Mouse (Mus musculus) layer of hippocampus, adult 2 months (tissue): ENCODE measurements around the gene Fdxacb1. TPM values are rescaled to one million over a fixed set of nuclear protein-coding genes. Genes with fewer than 3 reads are reported as not detected.

Experiments used
- DNase-seq, 2 experiments: peaks; one replicate each; pipeline ENCODE4 v3.0.0; 2022; ENCODE audit warnings: low spot score in 2 of 2
- H3K27ac ChIP-seq: fragments of 200-600 bp; 2 replicates; pipeline ENCODE4 v1.8.1; 2022
- H3K4me3 ChIP-seq: fragments of 200-600 bp; 2 replicates; pipeline ENCODE4 v1.8.1; 2022; ENCODE audit warnings: mild to moderate bottlenecking
- CTCF ChIP-seq: fragments of 200-600 bp; conservative IDR thresholded peaks from 2 replicates; pipeline ENCODE4 v1.8.1; 2022; ENCODE audit warnings: antibody characterized with exemption, mild to moderate bottlenecking, moderate library complexity
- total RNA-seq, 2 experiments: library from RNA; stranded (reverse); gene quantifications; 2 replicates each; pipeline ENCODE4 v1.2.3; 2021

Gene Fdxacb1
- total RNA-seq, 2 experiments from 2014 or later: 5.5 to 6.3 TPM

- no peak overlapping the region for H3K4me3 ChIP-seq
- no peak for DNase-seq
- H3K27ac ChIP-seq: no peak overlapping the region
- TF ChIP-seq CTCF: no peak
These were observed 35.5 kb upstream of the Fdxacb1 start for GRCm38 (mm10) chr9:50732560-50732959.

- TF ChIP-seq CTCF: peak; percentile 91
- peak in 1 of 2 experiments; percentile 68 for DNase-seq
- H3K27ac ChIP-seq: no peak overlapping the region
- H3K4me3 ChIP-seq: peak overlapping the region; percentile 8
These were observed 33.0 kb upstream of the Fdxacb1 start for GRCm38 (mm10) chr9:50734989-50735388.

GRCm38 (mm10) chr9:50738914-50739870 is 28.8 kb upstream of the Fdxacb1 start, which contains the start of gene Dixdc1:
Dixdc1 (minus strand) TSS chr9:50739517.
- TF ChIP-seq CTCF: no peak
- peak within 1 kb of the TSS; percentile 71 for H3K27ac ChIP-seq
- peak within 1 kb of the TSS; percentile 60 for H3K4me3 ChIP-seq
- DNase-seq: peak; percentile 91 to 93

GRCm38 (mm10) chr9:50740867-50741784 is 26.9 kb upstream of the Fdxacb1 start:
- no peak for TF ChIP-seq CTCF
- no peak overlapping the region for H3K4me3 ChIP-seq
- peak in 1 of 2 experiments; percentile 41 for DNase-seq
- no peak overlapping the region for H3K27ac ChIP-seq

- Histone ChIP-seq H3K27ac (no peak overlapping the region), H3K4me3 (no peak overlapping the region)
- TF ChIP-seq CTCF: no peak
- no peak for DNase-seq
These were observed 25.8 kb upstream of the Fdxacb1 start for GRCm38 (mm10) chr9:50742261-50742660.

GRCm38 (mm10) chr9:50742744-50743143 is 25.3 kb upstream of the Fdxacb1 start:
- Histone ChIP-seq H3K4me3 (no peak overlapping the region), H3K27ac (no peak overlapping the region)
- DNase-seq: no peak
- no peak for TF ChIP-seq CTCF

GRCm38 (mm10) chr9:50745806-50746205 is 22.2 kb upstream of the Fdxacb1 start:
- no peak for DNase-seq
- Histone ChIP-seq H3K4me3 (peak overlapping the region; percentile 39), H3K27ac (peak overlapping the region; percentile 49)
- no peak for TF ChIP-seq CTCF

GRCm38 (mm10) chr9:50746214-50746677 is 21.8 kb upstream of the Fdxacb1 start, which contains the start of gene 2310030G06Rik:
2310030G06Rik (minus strand) TSS chr9:50746536.
- Histone ChIP-seq H3K27ac (peak within 1 kb of the TSS; percentile 49), H3K4me3 (peak within 1 kb of the TSS; percentile 39)
- TF ChIP-seq CTCF: peak; percentile 31
- DNase-seq: no peak

- no peak overlapping the region for H3K4me3 ChIP-seq
- no peak for TF ChIP-seq CTCF
- no peak for DNase-seq
- peak overlapping the region; percentile 90 for H3K27ac ChIP-seq
These were observed 17.3 kb upstream of the Fdxacb1 start for GRCm38 (mm10) chr9:50750706-50751105.

GRCm38 (mm10) chr9:50751323-50751722 is 16.7 kb upstream of the Fdxacb1 start, which contains the start of gene Cryab:
Cryab (plus strand) TSS chr9:50751325.
- Histone ChIP-seq H3K27ac (peak within 1 kb of the TSS; percentile 90), H3K4me3 (peak within 1 kb of the TSS; percentile 52; the same call in 1 of the 2 replicates)
- DNase-seq: no peak
- TF ChIP-seq CTCF: no peak

- DNase-seq: no peak
- TF ChIP-seq CTCF: no peak
- Histone ChIP-seq H3K27ac (peak within 1 kb of the TSS; percentile 90), H3K4me3 (peak within 1 kb of the TSS; percentile 52)
These were observed 15.9 kb upstream of the Fdxacb1 start, which contains the start of gene Hspb2 for GRCm38 (mm10) chr9:50752054-50752602. Hspb2 (minus strand) TSS chr9:50752354.

- Histone ChIP-seq H3K27ac (peak overlapping the region; percentile 90), H3K4me3 (peak overlapping the region; percentile 52)
- no peak for TF ChIP-seq CTCF
- peak; percentile 67 to 78 for DNase-seq
These were observed 15.0 kb upstream of the Fdxacb1 start for GRCm38 (mm10) chr9:50752784-50753615.
